Mouse (Mus musculus) gastrocnemius, postnatal 4 days (tissue): Measurements from ENCODE around the gene Fbf1. TPM values are rescaled to one million over a fixed set of nuclear protein-coding genes. Genes with fewer than 3 reads are reported as not detected.

ENCODE experiments used
- DNase-seq, 2 experiments: peaks; one replicate each; pipeline ENCODE4 v3.0.0; 2021 to 2022; ENCODE audit warnings: low spot score in 2 of 2, mixed read lengths in 2 of 2
- long read RNA-seq, 2 experiments: library from polyadenylated mRNA; stranded (forward); transcript quantifications; one replicate each; pipeline ENCODE4 v2.0.0; 2021
- total RNA-seq, 2 experiments: library from RNA; stranded (reverse); gene quantifications; 2 replicates each; pipeline ENCODE4 v1.2.3; 2021

Gene Fbf1
- total RNA-seq, result 10 to 100 TPM; 26.6 to 27.5 TPM
- long read RNA-seq, experiment 1, partial matches to known transcripts, result 7 of 18 reads
- long read RNA-seq, experiment 1, other reads (novel, unspliced or antisense), result 11 of 18 reads
- long read RNA-seq, experiment 2, partial matches to known transcripts, result 12 of 22 reads
- long read RNA-seq, experiment 2, other reads (novel, unspliced or antisense), result 10 of 22 reads

DNA sequence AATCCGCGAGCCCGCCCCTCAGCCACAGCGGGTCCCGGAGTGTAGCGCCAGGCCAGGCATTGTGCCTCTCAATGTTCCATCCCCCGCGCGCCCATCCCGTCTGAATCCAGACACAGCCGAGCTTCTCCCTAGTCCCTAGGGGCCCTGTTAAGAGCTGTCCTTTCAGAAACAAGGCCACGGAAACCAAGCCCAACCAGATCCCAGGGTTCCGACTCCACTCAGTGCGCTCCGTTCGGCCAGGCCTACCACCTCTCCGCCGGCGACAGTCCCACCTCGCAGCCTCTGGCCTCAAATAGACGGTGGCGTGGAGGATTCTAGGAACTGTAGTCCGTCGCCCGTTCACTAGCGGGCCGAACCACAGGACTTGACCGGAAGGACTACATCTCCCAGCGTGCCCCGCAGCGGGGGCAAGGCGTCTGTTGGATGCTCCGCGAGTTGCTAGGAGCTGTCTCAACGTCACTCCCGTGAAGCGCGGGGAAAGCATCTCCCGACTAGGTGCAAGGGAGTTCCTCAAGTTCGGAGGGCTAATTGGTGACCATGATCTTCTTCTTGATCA, at the start of gene Fbf1:
Fbf1 (minus strand) TSS at position 283 of the 556 bp plus-strand sequence.
- DNase-seq, result peak; percentile 83 to 94

DNA sequence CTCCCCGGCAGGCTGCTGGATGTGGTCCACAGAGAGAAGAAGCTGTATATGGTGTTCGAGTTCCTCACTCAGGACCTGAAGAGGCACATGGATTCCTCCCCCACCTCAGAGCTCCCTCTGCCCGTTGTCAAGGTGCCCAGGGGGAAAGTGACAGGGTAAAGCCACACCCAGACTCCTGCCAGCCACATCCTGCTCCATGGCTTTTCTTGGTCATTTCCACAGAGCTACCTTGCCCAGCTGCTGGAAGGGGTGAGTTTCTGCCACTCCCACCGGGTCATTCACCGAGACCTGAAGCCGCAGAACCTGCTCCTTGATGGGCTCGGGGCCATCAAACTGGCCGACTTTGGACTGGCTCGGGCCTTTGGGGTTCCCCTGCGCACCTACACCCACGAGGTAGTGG, 48.6 kb upstream of the Fbf1 start:
- DNase-seq, result peak in 1 of 2 experiments; percentile 15

DNA sequence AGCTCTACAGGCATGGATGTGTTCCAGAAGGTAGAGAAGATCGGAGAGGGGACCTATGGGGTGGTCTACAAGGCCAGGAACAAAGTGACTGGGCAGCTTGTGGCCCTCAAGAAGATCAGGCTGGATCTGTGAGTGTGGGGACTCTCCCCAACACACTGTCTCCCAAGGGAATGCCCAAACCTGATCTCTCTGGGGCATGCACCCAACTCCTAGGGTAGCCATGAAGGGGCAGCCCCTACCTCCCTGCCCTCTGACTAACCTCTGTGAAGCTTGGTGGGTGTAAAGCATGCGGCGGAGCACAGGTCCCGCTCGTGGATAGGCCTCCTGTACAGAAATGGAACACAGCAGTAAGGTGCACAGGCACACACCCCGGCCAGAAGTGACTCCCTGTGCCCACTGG, 48.0 kb upstream of the Fbf1 start:
- DNase-seq, result no peak

DNA sequence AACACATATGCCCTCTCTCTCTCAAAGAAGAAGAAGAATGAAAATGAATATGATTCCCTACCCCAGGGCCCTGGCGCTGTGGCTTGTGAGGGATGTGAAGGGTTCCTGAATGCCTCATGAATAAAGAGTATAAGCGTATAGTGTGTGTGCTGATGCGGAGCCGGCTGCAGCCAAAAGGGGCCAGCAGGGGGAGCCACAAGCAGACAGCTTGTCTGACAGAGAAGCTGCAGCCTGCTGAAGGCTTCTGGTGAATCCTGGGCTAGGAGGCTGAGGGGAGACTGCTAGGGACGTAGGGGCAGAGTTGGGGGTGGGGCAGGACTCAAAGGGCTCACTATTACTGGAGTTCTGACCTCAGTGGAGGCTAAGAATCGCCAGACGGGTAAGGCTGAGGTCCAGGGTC, 47.2 kb upstream of the Fbf1 start:
- DNase-seq, result no peak

DNA sequence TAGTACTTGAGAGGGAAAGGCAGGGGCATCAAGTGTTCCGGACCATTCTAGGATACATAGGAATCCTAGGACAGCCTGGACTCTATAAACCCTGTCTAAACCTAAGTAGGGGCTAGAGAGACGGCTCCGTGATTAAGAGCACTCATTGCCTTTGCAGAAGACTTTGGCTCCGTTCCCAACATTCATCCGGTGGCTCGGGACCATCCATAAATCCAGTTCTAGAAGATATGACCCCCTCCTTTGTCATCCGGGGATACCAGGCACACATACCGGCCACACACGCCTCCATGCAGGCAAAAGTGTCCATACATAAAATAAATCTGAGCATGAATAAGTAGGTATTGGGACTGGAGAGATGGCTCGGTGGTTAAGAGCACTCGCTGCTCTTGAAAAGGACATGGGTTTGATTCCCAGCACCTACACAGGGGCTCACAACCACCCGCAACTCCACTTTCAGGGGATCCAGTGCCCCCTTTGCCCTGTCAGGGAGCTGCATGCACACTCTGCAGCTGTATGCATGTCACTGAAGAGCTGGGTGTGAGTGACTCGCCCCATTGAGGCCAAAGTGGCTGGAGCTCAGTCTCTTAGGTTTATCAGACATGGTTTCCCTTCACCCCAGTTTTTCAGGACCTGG, 46.0 kb upstream of the Fbf1 start:
- no peak for DNase-seq

DNA sequence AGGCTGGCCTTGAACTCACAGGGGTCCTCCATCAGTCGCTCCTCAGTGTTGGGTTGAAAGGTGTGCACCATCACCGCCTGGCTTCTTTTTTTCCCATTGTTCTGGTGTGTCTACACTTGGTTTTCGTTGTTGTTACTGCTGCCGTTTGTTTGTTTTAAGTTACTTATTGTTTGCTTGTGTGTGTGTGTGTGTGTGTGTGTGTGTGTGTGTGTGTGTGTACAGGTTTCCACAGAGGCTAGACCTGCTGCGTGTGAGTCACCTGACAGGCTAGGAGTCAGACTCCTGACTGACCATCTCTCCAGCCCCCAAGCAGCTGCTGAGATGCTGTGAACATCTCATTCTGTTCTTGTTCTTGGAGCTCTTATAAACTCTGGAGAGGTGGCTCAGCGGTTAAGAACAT, 44.9 kb upstream of the Fbf1 start:
- DNase-seq, result no peak

DNA sequence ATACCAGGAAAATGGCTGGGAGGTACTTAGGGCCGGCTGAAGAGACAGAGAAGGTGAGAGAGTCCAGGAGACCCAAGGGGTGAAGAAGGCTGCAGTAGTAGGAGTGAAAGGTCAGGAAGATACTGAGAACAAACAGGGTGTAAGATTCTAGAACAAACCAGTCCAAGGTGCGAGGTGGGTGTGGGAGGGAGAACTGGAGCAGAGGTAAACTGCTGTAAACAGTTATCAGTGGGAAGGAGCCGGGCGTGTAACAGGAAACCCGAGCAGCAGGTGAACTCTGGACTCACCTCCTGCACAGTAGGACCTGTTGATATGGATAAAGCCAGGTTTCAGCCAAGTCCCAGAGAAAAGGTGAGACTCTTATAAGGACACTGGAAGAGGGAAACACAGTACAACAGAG, 42.7 kb upstream of the Fbf1 start:
- DNase-seq, result no peak

DNA sequence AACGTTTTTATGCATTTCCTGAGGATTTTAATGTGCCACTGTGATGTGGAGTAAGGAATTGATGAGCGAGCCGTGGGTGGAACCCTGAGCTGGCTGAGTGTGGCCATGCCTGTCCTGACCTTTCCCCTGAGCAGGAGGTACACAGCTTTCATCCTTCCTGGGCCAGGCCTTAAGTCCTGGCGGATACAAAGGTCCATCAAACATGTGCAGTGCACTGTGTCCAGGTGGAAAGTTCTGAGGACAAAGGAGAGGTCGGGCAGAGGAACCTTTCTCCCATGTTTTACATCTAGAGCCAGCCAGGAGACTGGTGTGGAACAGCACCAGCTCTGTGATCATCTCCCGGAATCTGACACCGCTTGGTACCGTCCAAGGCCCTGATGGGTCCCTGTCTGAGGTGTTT, 41.3 kb upstream of the Fbf1 start:
- no peak for DNase-seq

DNA sequence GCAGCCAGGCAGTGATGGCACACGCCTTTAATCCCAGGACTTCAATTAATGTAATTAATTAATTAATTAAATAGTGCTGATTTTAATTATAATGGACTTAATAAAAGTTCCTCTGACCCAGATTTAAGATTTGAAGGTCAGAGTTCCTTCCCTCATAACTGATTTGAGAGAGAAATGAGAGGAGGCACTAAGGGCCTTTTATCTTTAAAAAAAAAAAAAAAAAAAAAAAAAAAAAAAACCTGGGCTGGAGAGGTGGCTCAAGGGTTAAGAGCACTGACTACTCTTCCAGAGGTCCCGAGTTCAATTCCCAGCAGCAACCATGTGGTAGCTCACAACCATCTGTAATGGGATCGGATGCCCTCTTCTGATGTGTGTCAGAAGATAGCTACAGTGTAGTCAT, 40.7 kb upstream of the Fbf1 start:
- DNase-seq, result no peak

DNA sequence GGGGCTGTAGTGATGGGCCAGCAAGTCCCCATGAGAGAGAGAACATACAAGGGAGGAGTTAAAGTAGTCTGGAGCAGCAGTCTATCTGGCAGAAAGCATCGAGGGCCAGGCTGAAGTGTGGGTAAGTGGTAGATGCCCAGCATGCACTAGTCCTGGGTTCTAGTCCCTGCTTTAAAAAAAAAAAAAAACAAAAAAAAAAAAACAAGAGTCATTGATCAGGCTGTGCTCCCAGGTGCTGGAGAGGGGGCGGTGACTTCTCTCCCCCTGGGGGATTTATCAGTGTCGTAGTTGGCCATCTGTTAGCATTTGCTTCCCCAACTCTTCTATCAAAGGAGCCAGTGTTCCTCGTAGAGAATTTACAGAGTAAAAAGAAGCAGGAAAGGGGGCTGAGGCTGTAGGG, 38.7 kb upstream of the Fbf1 start:
- DNase-seq, result no peak

DNA sequence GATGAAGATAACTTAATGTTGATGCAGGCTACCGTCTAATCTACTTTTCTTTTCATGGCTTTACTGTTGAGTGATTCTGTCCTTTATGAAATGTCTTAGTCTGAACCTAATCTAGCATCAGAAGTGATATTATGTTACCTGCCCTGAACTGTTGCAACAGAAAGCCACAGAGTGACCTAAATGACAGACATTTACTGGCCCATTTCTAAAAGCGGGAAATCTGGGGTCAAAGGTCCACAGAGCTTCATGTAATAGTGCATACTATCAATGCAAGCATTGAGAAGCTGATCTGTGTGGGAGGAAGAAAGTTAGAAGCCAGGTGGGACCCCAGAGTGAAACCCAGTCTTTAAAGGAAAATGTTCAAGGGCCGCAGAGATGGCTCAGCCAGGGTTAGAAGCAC, 35.2 kb upstream of the Fbf1 start:
- no peak for DNase-seq

DNA sequence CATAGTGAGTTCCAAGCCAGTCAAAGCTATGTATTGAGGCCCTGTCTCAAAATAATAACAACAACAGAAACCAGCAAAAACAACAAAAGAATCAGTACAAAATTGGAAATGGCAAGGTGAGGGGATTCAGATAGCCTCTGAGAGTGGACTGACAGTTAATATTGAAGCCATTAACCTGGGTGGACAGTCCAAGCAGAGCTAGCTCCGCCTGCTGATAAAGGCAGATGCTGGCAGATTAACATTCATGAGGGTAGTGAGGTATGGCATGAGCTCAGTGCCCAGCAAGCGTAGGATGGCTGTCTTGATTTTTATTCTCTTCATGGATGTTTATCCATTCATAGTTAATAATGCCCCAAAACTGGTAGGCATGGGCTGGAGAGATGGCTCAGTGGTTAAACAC, 33.2 kb upstream of the Fbf1 start:
- no peak for DNase-seq

DNA sequence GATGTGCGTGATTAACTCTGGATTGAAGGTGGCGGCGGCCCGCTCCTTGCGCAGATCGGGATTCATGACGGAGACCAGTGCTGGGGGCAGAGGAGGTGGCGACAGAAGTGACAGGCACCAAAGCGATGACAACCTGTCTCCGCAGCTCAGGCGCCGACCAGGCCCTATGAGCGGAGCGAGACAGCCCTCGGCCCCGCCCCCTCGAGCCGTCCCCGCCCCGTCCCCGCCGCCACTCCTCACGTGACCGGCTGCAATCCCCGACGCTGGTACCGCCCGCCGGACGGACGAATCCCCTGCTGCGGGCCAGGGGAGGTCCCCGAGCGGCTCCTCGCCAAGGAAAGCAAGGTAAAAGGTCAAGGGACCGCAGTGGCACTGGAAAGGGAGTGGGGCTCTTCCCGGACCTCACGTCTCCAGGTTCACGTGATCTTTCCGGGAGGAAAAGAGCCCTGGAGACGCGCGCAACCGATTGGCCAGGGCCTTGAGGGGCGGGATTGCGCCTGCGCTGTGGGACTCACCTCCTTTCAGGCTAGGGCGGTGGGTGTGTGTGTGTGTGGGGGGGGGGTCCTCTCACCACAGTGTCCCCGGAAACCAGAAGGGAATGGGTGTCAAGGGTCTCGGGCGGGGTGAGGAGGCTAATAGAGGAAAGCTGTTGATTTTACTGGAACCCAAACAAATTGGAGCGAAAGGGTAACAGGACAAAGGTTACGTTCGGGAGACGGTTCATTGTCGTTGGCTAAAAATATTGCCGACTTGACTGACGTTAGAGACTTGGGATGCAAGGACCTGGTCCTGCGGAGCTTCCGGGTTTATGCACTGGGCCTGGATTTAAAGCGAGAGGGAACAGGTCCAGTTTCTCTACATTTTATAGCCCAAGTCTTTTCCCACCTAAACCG, 30.9 kb upstream of the Fbf1 start, which contains the start of the genes Ten1 and Acox1:
Ten1 (plus strand) TSS at position 217 of the 893 bp plus-strand sequence.
Acox1 (minus strand) TSS at position 407 of the 893 bp plus-strand sequence.
- peak; percentile 89 to 95 for DNase-seq

DNA sequence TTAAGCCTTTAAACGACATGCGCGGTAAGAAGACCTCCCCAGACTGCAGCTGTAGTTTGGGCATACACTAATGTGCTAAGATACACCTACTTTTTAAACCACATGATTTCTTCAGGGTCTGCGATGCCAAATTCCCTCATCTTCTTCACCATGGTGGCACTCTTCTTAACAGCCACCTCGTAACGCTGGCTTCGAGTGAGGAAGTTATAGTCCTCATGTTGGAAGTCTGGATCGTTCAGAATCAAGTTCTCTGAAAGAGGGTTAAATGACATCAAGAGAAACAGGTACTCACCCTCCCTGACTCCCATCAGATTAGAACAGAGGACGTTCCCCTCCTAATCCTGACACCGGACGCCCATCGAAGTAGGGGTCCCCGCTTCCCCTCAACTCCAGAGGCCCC, 30.2 kb upstream of the Fbf1 start:
- no peak for DNase-seq

DNA sequence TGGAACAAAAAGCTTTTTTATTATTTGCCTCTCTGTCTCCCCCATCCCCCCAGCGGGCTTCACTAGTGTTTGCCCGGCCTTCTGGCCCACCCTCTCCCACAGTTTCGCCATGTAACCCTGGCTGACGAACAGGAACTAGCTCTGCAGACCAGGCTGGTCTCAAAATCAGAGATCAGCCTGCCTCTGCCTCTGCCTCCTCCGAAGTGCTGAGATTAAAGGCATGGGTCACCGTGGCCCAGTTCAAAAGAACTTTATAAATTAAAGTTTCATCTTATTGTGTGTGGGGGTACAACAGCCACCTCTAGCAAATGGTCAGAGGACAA, 29.6 kb upstream of the Fbf1 start:
- no peak for DNase-seq

DNA sequence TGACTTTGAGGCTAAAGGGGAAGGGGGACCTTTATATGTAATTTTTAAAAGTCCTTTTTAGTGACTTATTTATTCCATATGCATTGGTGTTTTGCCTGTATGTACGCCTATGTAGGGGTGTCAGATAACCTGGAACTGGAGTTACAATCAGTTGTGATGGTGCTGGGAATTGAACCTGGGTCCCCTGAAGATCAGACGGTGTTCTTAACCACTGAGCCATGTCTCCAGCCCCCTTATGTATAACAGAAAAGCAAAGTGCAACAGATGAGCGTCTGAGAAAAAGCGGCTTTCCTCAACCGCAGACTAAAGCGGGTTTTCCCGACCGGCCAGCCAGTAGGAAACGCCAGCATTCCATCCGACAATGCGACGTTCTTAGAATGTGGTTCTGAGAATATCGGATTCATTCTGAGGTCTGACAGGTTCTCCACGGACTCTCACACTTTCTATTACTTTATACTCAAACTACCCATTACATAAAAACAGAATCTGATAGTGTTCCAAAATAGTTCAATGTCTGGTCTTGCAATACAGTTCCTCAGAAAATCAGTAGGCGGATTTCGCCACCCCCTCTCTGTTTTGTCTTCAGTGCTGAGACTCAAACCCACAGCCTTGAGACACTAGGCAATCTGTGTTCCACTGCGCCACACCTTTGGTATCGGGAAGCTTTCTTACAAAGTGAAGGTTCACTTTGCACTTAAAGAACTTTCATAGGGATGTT, 29.1 kb upstream of the Fbf1 start:
- DNase-seq, result no peak

DNA sequence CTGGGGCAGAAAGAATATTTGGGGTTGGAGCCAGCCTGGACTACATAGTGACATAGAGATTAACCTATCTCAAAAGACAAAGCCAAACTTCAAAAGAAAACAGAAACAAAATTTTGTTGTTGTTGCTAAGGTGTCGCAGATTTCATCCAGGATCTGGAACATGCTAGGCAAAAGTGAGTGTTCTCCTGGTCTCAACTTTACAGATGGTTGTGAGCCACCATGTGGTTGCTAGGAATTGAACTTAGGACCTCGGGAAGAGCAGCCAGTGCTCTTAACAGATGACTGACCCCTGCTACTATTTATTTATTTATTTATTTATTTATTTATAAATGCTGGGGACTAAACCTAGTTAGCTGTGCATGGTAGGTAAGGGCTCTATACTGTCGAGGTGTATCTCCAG, 28.4 kb upstream of the Fbf1 start:
- no peak for DNase-seq

DNA sequence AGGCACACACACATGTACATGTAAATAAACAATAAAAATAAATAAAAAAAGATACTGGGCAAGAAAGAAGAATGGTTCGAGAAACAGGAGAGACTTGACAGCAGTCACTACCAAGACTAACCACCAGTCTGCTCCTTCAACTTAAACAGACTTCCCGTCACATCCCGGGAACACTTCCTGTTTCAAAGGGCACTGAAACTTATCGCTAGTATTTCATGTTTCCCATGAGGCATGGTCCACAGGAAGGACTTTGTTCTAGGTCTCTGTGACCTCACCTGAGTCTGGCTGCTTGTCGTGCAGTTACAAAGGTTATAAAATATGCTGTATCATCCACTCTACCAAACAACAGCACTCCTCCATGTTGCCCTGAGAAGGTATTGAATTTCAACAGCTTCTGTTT, 27.3 kb upstream of the Fbf1 start:
- DNase-seq, result no peak

DNA sequence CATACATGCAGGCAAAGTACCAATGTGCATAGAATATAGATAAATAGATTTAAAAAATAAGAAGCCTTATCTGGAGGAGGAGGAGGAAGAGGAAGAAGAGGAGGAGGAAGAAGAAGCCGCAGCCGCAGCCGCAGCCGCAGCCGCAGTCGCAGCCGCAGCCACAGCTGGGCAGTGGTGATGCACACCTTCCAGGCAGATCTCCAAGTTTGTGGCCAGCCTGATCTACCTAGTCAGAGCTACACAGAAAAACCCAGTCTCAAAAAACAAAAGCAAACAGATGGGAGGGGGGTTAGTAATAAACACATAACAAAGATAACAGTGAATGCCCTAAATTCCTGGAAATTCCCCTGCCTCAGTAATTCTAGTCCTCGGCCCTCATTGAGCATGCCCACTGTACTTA, 26.7 kb upstream of the Fbf1 start:
- DNase-seq, result no peak

DNA sequence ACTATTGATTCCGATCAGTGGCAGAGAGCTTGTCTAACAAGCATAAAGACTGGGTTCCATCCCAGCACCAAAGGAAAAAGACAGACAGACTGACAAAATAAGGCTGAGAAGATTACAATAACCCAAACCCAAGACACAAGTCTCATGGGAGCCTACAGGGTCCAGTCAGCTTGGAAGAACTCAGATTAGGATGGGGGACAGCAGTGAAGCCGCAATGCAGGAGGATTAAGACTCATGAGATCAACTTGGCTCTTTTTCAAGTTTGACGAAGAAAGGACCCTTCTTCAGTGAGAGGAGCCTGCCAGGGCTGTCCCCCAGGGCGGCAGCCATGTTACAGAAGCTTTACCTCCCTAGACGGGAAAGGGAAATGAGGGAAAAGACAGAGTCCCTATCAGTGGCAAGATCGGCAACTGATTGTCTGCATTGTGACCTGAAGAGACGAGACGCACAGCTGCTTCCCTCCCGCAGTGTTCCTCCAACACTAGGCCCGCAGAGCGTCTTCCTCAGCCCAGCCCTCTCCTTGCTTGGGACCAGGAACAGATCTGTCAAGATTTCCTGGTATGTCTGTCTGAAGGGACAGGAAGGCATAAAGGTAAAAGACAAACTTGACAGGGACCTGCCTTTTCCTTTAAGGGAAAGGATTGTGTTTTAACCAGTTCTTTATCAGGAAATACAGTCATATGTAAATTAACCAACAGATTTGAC, 19.4 kb upstream of the Fbf1 start:
- DNase-seq, result no peak

DNA sequence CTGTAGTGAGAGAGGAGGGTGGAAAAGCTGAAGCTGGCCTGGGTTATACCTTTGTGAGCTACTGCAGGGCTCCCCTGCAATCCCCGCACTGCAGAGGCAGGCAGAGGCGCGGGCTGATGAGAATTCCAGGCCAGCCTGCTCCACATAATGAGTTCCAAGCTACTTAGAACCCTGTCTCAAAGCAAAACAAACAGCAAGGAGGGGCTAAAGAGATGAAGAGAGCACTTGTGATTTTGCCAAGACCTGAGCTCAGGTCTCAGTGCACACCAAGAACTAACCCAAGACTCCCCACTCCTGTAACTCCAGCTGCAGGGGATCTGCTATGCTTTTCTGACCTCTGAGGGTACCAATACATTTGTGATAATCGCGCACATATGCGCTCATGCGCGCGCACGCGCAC, 18.4 kb upstream of the Fbf1 start:
- no peak for DNase-seq
